Mouse (Mus musculus): ENCODE data around the gene Ccr7.

Gene Ccr7

GRCm38 (mm10) chr11:99153767-99154753 is 817 bp downstream of the Ccr7 start:
- DNase-seq (ENCODE audit: low spot score in 2 of 2), result no peak

- no peak for DNase-seq (ENCODE audit: low spot score in 2 of 2)
Observed at GRCm38 (mm10) chr11:99152323-99153144, 2.3 kb downstream of the Ccr7 start.

- DNase-seq (ENCODE audit: low spot score in 2 of 2), result no peak
Observed at GRCm38 (mm10) chr11:99151333-99151930, 3.4 kb downstream of the Ccr7 start.

GRCm38 (mm10) chr11:99150889-99151288 is 4.0 kb downstream of the Ccr7 start:
- DNase-seq (ENCODE audit: low spot score in 2 of 2), result no peak

GRCm38 (mm10) chr11:99149898-99150757 is 4.7 kb downstream of the Ccr7 start:
- peak; percentile 85 to 86 for DNase-seq (ENCODE audit: low spot score in 2 of 2)

- DNase-seq (ENCODE audit: low spot score in 2 of 2), result no peak
Observed at GRCm38 (mm10) chr11:99148896-99149703, 5.8 kb downstream of the Ccr7 start.

- DNase-seq (ENCODE audit: low spot score in 2 of 2), result no peak
Observed at GRCm38 (mm10) chr11:99148400-99148799, 6.5 kb downstream of the Ccr7 start.

- no peak for DNase-seq (ENCODE audit: low spot score in 2 of 2)
Observed at GRCm38 (mm10) chr11:99147920-99148289, 7.0 kb downstream of the Ccr7 start.

GRCm38 (mm10) chr11:99147041-99147919 is 7.6 kb downstream of the Ccr7 start:
- peak; percentile 74 to 75 for DNase-seq (ENCODE audit: low spot score in 2 of 2)

GRCm38 (mm10) chr11:99146558-99146957 is 8.3 kb downstream of the Ccr7 start:
- no peak for DNase-seq (ENCODE audit: low spot score in 2 of 2)

- DNase-seq (ENCODE audit: low spot score in 2 of 2), result no peak
Observed at GRCm38 (mm10) chr11:99145765-99146164, 9.1 kb downstream of the Ccr7 start.

GRCm38 (mm10) chr11:99144940-99145339 is 9.9 kb downstream of the Ccr7 start:
- no peak for DNase-seq (ENCODE audit: low spot score in 2 of 2)

- no peak for DNase-seq (ENCODE audit: low spot score in 2 of 2)
Observed at GRCm38 (mm10) chr11:99144456-99144855, 10.4 kb downstream of the Ccr7 start.

GRCm38 (mm10) chr11:99143123-99144082 is 11.5 kb downstream of the Ccr7 start:
- no peak for DNase-seq (ENCODE audit: low spot score in 2 of 2)

GRCm38 (mm10) chr11:99142493-99143095 is 12.3 kb downstream of the Ccr7 start:
- DNase-seq (ENCODE audit: low spot score in 2 of 2), result no peak

GRCm38 (mm10) chr11:99142046-99142445 is 12.8 kb downstream of the Ccr7 start:
- no peak for DNase-seq (ENCODE audit: low spot score in 2 of 2)

GRCm38 (mm10) chr11:99141600-99141999 is 13.3 kb downstream of the Ccr7 start:
- DNase-seq (ENCODE audit: low spot score in 2 of 2), result no peak

GRCm38 (mm10) chr11:99138976-99139375 is 15.9 kb downstream of the Ccr7 start:
- DNase-seq (ENCODE audit: low spot score in 2 of 2), result no peak
